Mouse (Mus musculus) intestine, embryonic 15.5 days (tissue): ENCODE data around the gene Clpsl2. TPM values are rescaled to one million over a fixed set of nuclear protein-coding genes. Genes with fewer than 3 reads are reported as not detected.

ENCODE experiments used
- ATAC-seq: fragments of 200-750 bp; cut with Nextera tagmentation; 2 replicates; pipeline ENCODE4 v1.8.0; 2017; ENCODE audit warnings: moderate TSS enrichment, moderate library complexity
- H3K27ac ChIP-seq: fragments of 300-500 bp; sonication (generic); 2 replicates; pipeline ENCODE4 v1.5.1; 2015; ENCODE audit warnings: mild to moderate bottlenecking, inconsistent platforms
- H3K27me3 ChIP-seq: fragments of 300-500 bp; sonication (generic); replicated peaks from 2 replicates; pipeline ENCODE4 v1.6.1; 2015; ENCODE audit warnings: inconsistent platforms
- H3K36me3 ChIP-seq: fragments of 300-500 bp; sonication (generic); 2 replicates; pipeline ENCODE4 v1.6.1; 2015; ENCODE audit warnings: inconsistent platforms
- H3K4me1 ChIP-seq: fragments of 300-500 bp; sonication (generic); replicated peaks from 2 replicates; pipeline ENCODE4 v1.6.1; 2015; ENCODE audit warnings: inconsistent platforms
- H3K4me2 ChIP-seq: fragments of 300-500 bp; sonication (generic); replicated peaks from 2 replicates; pipeline ENCODE4 v1.6.1; 2015; ENCODE audit warnings: mild to moderate bottlenecking, inconsistent platforms
- H3K4me3 ChIP-seq: fragments of 300-500 bp; sonication (generic); replicated peaks from 2 replicates; pipeline ENCODE4 v1.5.1; 2015; ENCODE audit warnings: inconsistent platforms
- H3K9ac ChIP-seq: fragments of 300-500 bp; sonication (generic); 2 replicates; pipeline ENCODE4 v1.6.1; 2015; ENCODE audit warnings: inconsistent platforms
- H3K9me3 ChIP-seq: fragments of 300-500 bp; sonication (generic); 2 replicates; pipeline ENCODE4 v1.6.1; 2016; ENCODE audit warnings: inconsistent platforms
- WGBS: fragments of 180-500 bp; shearing (Covaris S2); methylation state at CpG from one replicate; pipeline ENCODE4 v1.1.7; 2015; 5-methylcytosine and 5-hydroxymethylcytosine counted together
- polyA plus RNA-seq: library from polyadenylated mRNA; unstranded; fragments of >200 nt; fragmentation: Nextera tagmentation; extraction: Ambion mirVana; gene quantifications from 2 replicates; pipeline ENCODE4 v1.2.1, GENCODE M21; 2015

Clpsl2 gene
- polyA plus RNA-seq, 1 experiment from 2014 or later: not detected

DNA sequence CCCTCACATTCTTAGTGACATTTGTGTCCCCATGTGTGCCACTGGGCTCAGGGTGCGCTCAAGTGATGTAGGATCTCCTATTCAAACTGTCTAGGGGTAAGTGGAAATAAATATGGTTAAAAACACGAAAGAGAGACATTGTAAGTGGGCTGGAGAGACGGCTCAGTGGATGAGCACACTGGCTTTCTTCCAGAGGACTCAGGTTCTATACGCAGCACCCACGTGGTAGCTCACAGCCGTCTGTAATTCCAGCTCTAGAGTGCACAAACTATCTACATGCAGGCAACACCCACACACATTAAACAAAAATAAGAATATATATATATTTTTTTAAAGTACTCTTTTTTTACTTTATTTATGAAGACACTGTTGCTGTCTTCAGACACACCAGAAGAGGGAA is 23.7 kb downstream of the Clpsl2 start:
- WGBS: 81% methylated on average over 6 of the region's 6 CpGs
- no peak overlapping the region for H3K27ac ChIP-seq
- H3K4me2 ChIP-seq: no peak overlapping the region
- H3K27me3 ChIP-seq: no peaks in the 10 kb centered on the region
- no peaks in the 10 kb centered on the region for H3K36me3 ChIP-seq
- no peak for ATAC-seq
- H3K4me3 ChIP-seq: no peak overlapping the region
- no peak overlapping the region for H3K9ac ChIP-seq
- H3K4me1 ChIP-seq: peaks cover 11% of the 10 kb centered on the region
- no peaks in the 10 kb centered on the region for H3K9me3 ChIP-seq

DNA sequence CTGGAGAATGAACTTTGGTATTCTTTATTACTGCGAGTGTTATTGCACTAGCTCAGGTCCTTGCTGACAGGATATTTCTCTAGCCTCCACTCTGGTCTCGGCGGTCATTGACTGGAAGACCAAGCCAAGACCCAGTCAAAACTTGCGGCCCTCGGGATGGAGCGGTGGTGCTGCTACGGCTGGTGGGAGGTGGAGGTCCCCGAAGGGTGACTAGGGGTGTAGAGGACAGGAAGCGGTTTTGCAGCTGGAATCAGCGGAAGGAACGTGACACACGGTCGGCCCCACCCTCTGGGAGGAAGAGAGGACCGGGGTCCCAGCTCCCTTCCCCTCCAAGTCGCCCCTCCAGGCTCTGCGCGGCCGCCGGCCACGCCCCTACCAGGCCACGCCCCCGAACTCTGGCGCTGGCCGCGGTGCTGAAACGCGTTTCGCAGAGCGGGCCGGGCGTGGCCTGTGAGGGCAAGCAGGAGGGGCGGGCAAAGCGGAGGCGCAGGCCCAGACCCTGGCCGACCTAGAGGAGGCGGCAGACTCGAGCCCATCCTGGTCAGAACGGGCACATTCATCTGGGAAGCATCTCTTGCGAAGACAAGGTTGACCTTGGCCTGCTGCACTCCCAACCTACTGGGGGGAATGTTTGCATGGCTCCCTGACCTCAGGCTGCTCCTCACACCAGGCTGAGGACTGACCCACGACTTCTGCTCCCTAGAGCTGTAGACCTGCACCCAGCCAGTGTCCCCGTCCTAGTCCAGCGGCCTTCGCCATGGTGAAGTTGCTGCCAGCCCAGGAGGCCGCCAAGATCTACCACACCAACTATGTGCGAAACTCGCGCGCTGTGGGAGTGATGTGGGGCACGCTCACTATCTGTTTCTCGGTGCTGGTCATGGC is 26.3 kb downstream of the Clpsl2 start, which contains the start of gene Lhfpl5:
TSS of gene Lhfpl5 (plus strand) at position 398 of the 882 bp plus-strand sequence.
- H3K9ac ChIP-seq: no peak within 1 kb of the TSS
- H3K9me3 ChIP-seq: no peaks in the 10 kb centered on the region
- H3K4me1 ChIP-seq: peaks cover 11% of the 10 kb centered on the region
- no peaks in the 10 kb centered on the region for H3K36me3 ChIP-seq
- WGBS: 11% methylated on average over 50 of the region's 50 CpGs
- H3K27ac ChIP-seq: no peak within 1 kb of the TSS
- peak; percentile 90 for ATAC-seq
- H3K4me2 ChIP-seq: peak within 1 kb of the TSS; percentile 75
- H3K4me3 ChIP-seq: peak within 1 kb of the TSS; percentile 30
- no peaks in the 10 kb centered on the region for H3K27me3 ChIP-seq

- Histone ChIP-seq H3K4me2 (no peak overlapping the region), H3K9me3 (no peaks in the 10 kb centered on the region), H3K4me1 (peaks cover 7% of the 10 kb centered on the region), H3K36me3 (no peaks in the 10 kb centered on the region), H3K4me3 (no peak overlapping the region), H3K9ac (no peak overlapping the region), H3K27me3 (no peaks in the 10 kb centered on the region), H3K27ac (no peak overlapping the region)
- WGBS: 3% methylated on average over 9 of the region's 9 CpGs
- ATAC-seq: peak; percentile 60
Measured at GRCm38 (mm10) chr17:28580396-28580795, 31.2 kb downstream of the Clpsl2 start.

GRCm38 (mm10) chr17:28581056-28581455 is 31.8 kb downstream of the Clpsl2 start:
- H3K4me3 ChIP-seq: no peak overlapping the region
- no peak overlapping the region for H3K9ac ChIP-seq
- H3K9me3 ChIP-seq: no peaks in the 10 kb centered on the region
- WGBS: 56% methylated on average over 2 of the region's 2 CpGs
- H3K27ac ChIP-seq: no peak overlapping the region
- ATAC-seq: no peak
- no peaks in the 10 kb centered on the region for H3K27me3 ChIP-seq
- H3K4me2 ChIP-seq: no peak overlapping the region
- H3K4me1 ChIP-seq: peaks cover under 1% of the 10 kb centered on the region; the same call in 1 of the 2 replicates
- no peaks in the 10 kb centered on the region for H3K36me3 ChIP-seq

- Histone ChIP-seq H3K4me2 (no peak overlapping the region), H3K4me1 (no peaks in the 10 kb centered on the region), H3K9ac (no peak overlapping the region), H3K27ac (no peak overlapping the region), H3K36me3 (peaks cover 29% of the 10 kb centered on the region), H3K9me3 (no peaks in the 10 kb centered on the region), H3K27me3 (no peaks in the 10 kb centered on the region), H3K4me3 (no peak overlapping the region)
- ATAC-seq: no peak
- 82% methylated on average over 3 of the region's 3 CpGs for WGBS
Measured at GRCm38 (mm10) chr17:28586509-28586908, 37.3 kb downstream of the Clpsl2 start.

GRCm38 (mm10) chr17:28588591-28588990 is 39.4 kb downstream of the Clpsl2 start:
- no peak for ATAC-seq
- no peaks in the 10 kb centered on the region for H3K27me3 ChIP-seq
- 73% methylated on average over 2 of the region's 2 CpGs for WGBS
- H3K4me1 ChIP-seq: no peaks in the 10 kb centered on the region
- H3K9me3 ChIP-seq: no peaks in the 10 kb centered on the region
- no peak overlapping the region for H3K9ac ChIP-seq
- H3K27ac ChIP-seq: no peak overlapping the region
- H3K4me2 ChIP-seq: no peak overlapping the region
- H3K36me3 ChIP-seq: peaks cover 44% of the 10 kb centered on the region
- no peak overlapping the region for H3K4me3 ChIP-seq

GRCm38 (mm10) chr17:28590596-28590995 is 41.4 kb downstream of the Clpsl2 start:
- Histone ChIP-seq H3K27me3 (no peaks in the 10 kb centered on the region), H3K4me3 (no peak overlapping the region), H3K9ac (no peak overlapping the region), H3K4me1 (no peaks in the 10 kb centered on the region), H3K27ac (no peak overlapping the region), H3K36me3 (peaks cover 49% of the 10 kb centered on the region), H3K4me2 (no peak overlapping the region), H3K9me3 (no peaks in the 10 kb centered on the region)
- ATAC-seq: no peak
- WGBS: 87% methylated on average over 3 of the region's 3 CpGs

- no peak overlapping the region for H3K4me2 ChIP-seq
- no peaks in the 10 kb centered on the region for H3K9me3 ChIP-seq
- 91% methylated on average over 5 of the region's 5 CpGs for WGBS
- H3K9ac ChIP-seq: no peak overlapping the region
- no peak overlapping the region for H3K27ac ChIP-seq
- H3K36me3 ChIP-seq: peaks cover 51% of the 10 kb centered on the region
- H3K4me1 ChIP-seq: no peaks in the 10 kb centered on the region
- no peaks in the 10 kb centered on the region for H3K27me3 ChIP-seq
- ATAC-seq: no peak
- H3K4me3 ChIP-seq: no peak overlapping the region
Measured at GRCm38 (mm10) chr17:28591476-28591875, 42.3 kb downstream of the Clpsl2 start.

DNA sequence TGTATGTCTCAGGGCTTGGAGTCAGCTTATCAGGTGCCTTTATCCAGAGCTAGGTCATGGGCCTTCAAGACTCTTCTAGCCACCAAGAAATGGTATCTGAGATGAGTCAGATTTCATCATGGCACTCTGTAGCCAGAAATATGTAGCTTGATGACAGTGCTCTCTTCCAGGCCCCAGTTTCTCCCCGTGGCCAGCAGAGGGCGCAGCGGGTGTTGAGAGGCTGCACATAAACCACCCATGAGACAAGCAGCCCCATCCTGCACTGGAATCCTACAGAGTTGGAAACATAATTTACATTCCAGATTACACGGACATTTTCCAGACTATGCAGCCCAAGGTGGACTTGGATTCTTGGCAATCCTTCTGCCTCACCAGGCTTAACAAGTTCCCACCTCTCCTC is 43.8 kb downstream of the Clpsl2 start:
- no peak overlapping the region for H3K4me2 ChIP-seq
- no peak overlapping the region for H3K27ac ChIP-seq
- peak; percentile 47; the same call in 1 of the 2 replicates for ATAC-seq
- H3K9ac ChIP-seq: no peak overlapping the region
- H3K4me3 ChIP-seq: no peak overlapping the region
- no peaks in the 10 kb centered on the region for H3K9me3 ChIP-seq
- H3K36me3 ChIP-seq: peaks cover 58% of the 10 kb centered on the region
- H3K4me1 ChIP-seq: no peaks in the 10 kb centered on the region
- 17% methylated on average over 4 of the region's 4 CpGs for WGBS
- H3K27me3 ChIP-seq: no peaks in the 10 kb centered on the region

- WGBS: 56% methylated on average over 4 of the region's 4 CpGs
- Histone ChIP-seq H3K36me3 (peaks cover 61% of the 10 kb centered on the region), H3K4me3 (no peak overlapping the region), H3K9me3 (no peaks in the 10 kb centered on the region), H3K4me1 (no peaks in the 10 kb centered on the region), H3K9ac (no peak overlapping the region), H3K27ac (no peak overlapping the region), H3K27me3 (no peaks in the 10 kb centered on the region), H3K4me2 (no peak overlapping the region)
- no peak for ATAC-seq
Measured at GRCm38 (mm10) chr17:28593965-28594364, 44.8 kb downstream of the Clpsl2 start.

- WGBS: 84% methylated on average over 5 of the region's 5 CpGs
- no peak overlapping the region for H3K9ac ChIP-seq
Measured at GRCm38 (mm10) chr17:28600780-28601179, 51.6 kb downstream of the Clpsl2 start.

DNA sequence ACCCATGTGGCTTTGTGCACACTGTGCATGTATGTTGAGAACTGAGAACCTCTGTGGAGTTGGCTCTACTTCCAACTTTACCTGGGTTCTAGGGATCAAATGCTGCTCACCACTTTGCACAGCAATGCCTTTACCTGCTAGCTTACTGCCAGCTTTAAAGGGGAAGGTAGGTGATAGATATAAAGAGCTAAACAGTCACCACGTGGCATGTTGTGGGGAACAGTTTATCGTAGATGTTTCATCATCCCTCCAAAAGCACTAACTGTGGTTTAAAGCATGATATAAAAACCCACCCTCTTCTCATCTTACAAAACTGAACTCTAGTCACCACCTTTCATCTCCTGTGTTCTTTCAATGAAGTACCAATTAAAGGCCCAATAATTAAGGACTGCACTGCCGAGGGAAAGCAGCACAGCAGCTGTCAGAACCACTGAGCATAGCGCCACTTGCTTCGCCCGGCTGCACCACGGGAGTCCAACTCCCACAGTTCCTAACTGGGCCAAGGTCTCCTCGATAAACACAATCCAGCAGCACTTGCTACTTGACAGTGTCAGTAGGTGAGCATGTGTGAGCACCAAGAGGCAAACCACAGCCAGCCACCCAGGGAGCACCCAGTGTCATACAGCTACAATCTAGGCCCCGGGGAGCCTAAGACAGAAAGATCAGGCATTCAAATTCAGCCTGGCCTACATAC is 52.5 kb downstream of the Clpsl2 start:
- no peak for ATAC-seq
- H3K4me2 ChIP-seq: no peak overlapping the region
- WGBS: 89% methylated on average over 9 of the region's 9 CpGs
- no peak overlapping the region for H3K9ac ChIP-seq
- no peak overlapping the region for H3K27ac ChIP-seq
- H3K4me1 ChIP-seq: no peaks in the 10 kb centered on the region
- no peaks in the 10 kb centered on the region for H3K27me3 ChIP-seq
- peaks cover 50% of the 10 kb centered on the region for H3K36me3 ChIP-seq
- H3K9me3 ChIP-seq: no peaks in the 10 kb centered on the region
- H3K4me3 ChIP-seq: no peak overlapping the region

More at GRCm38 (mm10) chr17:28600780-28601179, 51.6 kb downstream of the Clpsl2 start:
- Histone ChIP-seq H3K27ac (no peak overlapping the region), H3K36me3 (peaks cover 53% of the 10 kb centered on the region), H3K4me3 (no peak overlapping the region), H3K9me3 (no peaks in the 10 kb centered on the region), H3K27me3 (no peaks in the 10 kb centered on the region), H3K4me2 (no peak overlapping the region), H3K4me1 (no peaks in the 10 kb centered on the region)
- no peak for ATAC-seq
